Mouse (Mus musculus): ENCODE results near the gene Kcnj6.

Kcnj6 gene

DNA sequence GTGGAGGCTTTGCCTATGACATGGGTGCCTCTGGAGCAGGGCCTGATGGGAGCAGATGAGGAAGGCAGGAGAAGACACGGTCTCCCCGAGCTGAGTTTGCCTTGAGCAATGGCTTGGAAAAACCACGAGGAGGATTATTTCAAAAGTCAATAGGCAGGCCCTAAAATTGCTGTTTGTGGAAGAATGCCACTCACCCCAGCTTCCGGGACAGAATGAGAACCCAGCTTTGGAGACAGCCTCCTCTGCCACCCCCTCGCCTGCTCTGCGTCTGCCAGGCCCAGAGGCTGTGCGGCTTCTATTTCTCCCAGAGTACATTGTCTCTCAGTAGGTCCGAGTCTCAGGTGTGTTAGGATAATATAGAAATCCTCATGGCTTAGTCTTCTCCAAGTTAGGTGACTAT, 64.8 kb downstream of the Kcnj6 start:
- no peak for DNase-seq (ENCODE audit: extremely low read depth, insufficient read length, low spot score)

DNA sequence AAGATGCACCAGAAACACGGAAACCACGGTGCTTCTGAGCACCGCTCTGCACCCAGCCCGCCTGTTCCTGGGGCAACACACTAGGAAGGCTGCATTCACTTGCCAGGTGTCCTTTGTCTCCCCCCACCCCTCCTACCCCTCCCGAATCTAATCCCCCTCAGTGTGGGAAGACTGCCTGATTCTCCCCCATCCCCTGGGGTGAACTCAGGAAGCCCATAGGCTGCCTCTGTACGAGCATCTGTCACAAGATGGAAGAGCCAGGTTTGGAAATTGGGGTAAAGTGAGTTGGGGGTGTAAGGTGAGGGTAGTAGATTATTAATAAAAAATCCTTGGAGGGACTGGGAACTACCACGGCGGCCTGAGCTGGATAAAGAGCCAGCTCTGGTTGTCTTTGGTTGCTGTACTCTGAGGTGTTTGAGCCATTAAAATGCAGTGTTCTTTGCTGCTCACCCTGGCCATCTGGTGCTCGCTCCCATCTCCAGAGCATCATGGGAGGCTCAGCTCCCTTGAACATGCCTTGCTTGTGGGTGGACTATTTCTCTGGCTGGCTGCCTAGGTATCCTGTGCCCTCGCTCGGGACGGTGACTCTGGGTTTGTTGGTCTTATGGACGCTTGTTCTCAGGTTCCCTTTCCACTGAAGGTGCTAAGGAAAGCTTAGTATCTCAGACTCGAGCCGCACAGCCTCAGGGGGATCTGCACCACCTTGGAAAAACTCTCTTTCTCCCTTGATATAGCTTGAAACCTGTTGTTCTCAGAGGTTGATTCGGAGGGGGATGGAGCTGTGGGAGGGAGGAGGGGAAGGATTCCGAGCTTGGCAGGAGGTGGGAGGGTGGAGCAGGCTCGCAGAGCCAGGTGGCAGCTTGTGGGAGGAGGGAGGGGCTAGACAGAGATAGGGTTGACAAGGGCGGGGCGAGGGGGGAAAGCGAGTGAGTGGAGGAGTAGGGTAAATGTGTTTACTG, 65.9 kb downstream of the Kcnj6 start:
- DNase-seq (ENCODE audit: extremely low read depth, insufficient read length, low spot score): no peak

DNA sequence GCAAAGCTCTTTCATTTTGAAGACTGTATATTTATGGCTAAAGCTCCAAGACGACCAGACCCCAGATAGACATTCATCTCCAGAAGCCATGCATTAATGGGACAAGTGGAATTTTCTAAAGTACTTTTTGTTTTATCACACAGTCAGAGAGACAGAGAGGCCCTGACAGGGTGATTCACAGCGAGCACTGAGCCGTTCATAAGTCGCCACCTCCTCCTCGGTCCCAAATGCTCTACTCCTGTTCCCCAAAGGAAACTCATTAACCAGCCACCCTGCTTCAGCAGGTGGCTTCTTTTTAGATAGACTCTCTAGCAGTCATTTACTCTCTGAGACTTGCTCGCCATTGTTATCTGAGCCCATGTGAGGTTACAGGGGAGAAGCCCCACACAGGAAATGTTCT, 72.1 kb downstream of the Kcnj6 start:
- DNase-seq (ENCODE audit: extremely low read depth, insufficient read length, low spot score): no peak

DNA sequence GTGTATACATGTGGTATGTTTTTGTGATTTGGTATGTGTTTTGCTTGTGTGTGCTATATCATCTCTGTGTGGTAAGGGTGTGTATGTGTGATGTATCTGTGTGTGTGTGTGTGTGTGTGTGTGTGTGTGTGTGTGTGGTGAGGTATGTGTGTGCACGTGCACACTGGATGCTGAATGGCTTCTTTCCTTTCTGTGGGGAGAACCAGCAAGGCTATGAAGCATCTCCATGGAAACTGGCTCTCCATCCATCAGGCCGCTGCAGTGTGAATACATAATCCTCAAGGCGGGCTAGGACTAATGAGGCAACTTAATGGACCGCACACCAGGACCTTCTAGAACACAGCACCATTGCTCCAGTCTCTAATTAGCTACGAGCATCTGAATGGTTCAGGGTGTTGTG, 78.3 kb downstream of the Kcnj6 start:
- DNase-seq (ENCODE audit: extremely low read depth, insufficient read length, low spot score): no peak

DNA sequence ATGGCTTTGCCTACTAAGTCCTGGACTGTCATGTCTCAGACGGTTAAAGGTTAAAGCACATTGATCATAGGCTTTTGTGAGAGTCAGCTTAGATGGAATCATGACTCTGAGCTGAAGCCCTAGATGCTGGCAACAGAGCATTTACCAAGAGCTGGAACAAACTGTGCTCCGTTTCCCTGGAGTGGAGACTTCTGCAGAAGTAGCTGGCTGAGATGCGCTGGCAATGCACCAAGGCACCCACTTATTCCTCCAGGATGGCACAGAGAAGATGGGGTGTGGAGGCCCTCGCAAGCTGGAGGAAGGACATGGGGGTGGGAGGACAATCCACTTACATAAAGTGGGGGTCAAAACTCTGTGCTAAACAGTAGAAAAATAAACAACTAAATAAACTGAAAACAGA, 91.5 kb downstream of the Kcnj6 start:
- DNase-seq (ENCODE audit: extremely low read depth, insufficient read length, low spot score): no peak

DNA sequence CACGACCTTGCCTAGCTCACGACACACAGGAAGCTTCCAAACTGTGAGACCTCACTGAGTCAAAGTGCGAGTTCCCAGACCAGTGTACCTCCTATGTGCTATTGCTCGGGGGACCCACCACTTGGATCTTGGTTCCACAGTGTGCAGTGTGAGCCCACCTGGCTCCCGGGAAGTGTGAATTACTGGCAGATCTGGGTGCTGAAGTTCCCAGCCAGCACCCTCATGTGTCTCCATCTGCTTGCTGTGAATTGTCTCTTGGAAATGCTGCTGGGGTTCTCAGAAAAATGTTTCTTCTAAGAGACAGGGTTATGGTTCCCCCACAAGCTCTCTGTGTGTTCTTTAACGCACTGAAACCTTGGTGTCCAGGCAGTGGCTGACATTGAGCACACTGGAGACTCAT, 98.7 kb downstream of the Kcnj6 start:
- DNase-seq (ENCODE audit: extremely low read depth, insufficient read length, low spot score): no peak

DNA sequence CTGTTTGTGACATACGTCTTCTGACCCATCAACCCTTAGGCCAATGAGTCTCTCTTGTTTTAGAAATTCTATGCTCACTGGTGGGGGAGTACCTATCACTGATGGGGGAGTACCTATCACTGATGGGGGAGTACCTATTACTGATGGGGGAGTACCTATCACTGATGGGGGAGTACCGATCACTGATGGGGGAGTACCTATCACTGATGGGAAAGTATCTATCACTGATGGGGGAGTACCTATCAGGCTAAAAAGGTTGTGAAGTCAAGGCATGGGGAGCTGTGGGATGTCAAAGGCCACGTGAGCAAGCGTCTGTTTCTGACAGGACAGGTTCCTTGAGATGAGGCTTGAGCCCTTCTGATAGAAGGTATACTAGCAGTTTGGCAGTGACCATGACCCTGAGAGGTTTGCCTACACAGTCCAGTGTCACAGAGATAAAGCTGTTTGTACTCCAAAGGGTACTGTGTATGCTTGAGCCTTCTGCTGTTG, 105.3 kb downstream of the Kcnj6 start:
- no peak for DNase-seq (ENCODE audit: extremely low read depth, insufficient read length, low spot score)

DNA sequence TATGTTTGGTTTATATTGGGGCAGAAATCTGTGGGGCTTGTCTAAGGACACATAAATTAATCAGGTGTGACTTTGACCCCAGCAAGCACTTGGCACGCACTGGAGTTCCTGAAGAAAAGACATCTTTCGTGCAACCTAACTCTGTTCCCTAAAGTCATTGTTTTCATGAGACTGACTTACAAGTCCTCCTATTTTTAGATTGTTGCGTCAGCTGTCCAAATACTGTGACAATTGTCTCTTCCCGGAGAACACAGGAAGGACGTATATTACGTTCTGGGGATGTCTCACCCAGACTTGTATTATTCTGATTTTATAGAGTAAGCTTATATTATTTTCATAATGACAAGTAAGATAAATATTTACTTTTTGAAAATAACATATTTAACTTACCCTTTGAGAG, 106.9 kb downstream of the Kcnj6 start:
- no peak for DNase-seq (ENCODE audit: extremely low read depth, insufficient read length, low spot score)

DNA sequence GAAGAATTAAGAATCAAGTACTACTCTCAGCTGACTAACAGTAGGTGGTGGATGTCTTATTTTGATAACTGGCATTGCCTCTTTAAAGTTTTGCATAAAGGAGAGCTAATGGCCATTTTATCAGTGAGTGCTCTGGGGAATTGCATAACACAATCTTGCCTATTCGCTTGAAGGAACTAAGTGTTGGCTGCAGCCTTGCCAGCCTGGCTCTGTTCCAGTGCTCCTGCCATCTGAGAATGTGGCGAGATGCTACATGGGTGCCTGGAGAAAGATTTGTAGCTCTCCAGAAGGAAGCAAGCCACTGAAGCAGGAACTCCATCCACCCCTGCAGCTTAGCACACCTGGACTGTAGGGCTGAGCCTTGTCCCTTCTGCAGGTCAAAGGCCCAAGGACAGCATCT, 107.4 kb downstream of the Kcnj6 start:
- no peak for DNase-seq (ENCODE audit: extremely low read depth, insufficient read length, low spot score)

DNA sequence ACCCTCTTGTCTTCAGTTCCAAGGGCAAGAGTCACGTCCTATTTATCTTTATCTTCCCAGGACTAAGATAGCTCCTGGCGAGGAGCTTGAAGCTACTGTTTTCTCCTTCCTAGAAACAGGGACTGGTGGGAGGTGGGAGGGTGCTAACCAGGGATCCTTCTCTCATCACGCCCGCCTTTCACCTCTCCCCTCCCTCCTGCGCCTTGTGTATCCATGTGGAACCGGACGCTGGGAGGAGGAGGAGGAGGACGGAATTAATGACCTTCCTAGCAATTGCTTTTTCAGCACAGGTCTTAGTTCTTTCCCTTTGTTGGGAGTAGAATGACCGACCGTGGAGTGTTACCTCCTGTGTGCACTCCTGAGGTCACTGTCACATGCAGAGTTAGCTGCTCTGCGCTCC, 108.9 kb downstream of the Kcnj6 start:
- DNase-seq (ENCODE audit: extremely low read depth, insufficient read length, low spot score): no peak

DNA sequence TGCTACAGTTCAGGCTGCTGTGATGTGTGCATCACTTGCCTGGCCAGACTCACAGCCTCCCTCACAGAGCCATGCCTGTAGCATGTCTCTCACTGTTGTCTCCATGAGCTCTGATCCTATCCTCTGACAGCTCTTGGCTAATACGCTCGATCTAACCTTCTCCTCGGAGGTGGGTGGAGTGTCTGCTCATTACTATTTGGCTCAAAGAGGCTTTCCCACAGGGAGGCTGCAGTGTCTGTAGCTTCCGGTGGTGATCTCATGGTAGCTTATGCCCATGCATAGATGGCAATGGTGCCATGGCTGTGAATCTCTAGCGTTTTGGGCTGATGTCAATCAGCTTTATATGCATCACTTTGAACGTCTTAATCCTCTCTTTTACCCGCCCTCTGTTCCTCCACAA, 111.1 kb downstream of the Kcnj6 start:
- no peak for DNase-seq (ENCODE audit: extremely low read depth, insufficient read length, low spot score)

DNA sequence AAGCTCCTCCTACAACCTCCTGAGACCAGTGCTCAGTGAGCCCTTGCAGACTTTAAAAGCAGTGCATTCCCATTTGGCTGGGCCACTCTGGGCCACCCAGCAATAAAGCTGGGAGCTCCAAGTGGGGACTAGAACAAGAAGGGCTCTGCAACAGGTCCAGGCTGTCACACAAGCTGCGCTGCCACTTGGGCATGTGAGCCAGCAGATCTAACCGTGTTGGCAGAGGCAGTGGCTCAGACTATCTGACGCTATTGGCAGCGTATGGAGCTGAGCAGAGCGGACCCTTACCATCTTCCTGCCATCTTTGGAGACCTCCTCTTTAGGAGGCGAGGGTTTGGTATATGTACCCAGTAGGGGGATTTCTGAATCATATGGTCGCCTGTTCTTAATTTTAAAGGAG, 112.4 kb downstream of the Kcnj6 start:
- no peak for DNase-seq (ENCODE audit: extremely low read depth, insufficient read length, low spot score)

DNA sequence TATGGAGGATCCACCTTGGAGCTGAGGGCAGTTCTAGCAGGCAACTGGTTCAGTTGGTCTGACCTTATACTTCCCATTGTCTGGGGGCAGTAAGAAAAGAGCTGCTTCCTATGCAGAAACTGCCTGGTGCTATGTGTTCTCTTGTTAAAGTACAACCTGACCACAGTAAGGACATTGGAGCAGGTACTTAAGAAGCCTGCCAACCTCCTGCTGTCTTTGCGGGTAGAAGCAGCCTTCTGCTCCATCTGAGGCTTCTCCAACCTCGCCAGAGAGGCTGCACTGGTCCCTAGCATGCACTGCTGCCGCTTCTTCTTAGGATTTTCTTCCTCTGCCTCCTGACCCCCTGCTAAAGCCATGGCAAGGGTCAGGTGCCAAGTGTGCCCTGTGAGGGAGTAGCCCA, 113.6 kb downstream of the Kcnj6 start:
- no peak for DNase-seq (ENCODE audit: extremely low read depth, insufficient read length, low spot score)

DNA sequence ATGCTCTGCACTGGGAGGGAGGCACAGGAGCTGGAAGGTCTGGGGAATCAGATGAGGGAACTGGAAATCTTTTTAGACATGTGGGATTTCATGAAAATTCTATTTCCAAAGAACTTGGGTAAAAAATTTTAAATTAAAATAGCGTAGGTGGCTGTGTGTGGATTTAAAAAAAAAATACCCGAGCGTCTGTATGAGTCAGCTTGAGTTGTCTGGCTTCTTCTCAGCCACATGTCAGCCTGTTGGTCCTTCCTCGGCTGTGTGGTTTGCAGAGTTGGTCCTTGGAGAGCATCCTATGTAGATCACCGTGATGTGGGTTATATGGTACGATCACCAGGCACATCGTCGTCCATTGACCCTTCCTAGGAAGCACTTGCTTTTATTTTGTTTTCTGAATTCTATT, 114.3 kb downstream of the Kcnj6 start:
- DNase-seq (ENCODE audit: extremely low read depth, insufficient read length, low spot score): no peak

DNA sequence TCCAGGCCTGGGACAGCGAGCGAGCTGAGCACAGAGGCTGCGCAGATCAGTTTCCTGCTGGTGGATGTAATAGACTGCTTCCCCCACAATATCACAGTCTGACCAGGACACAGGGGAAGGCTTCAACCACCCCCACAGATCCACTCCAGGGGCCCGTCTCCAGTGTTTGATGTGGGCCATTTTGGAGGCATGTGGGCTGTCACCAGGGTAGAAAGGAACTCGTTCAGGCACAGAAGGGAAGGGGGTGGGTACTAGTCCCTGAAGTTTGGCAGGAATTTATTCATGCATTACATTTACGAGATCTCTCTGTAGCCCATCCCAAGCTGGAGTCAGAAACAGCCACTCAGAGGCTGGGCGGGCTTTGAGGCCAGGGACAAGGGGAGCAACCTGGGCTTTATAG, 115.4 kb downstream of the Kcnj6 start:
- DNase-seq (ENCODE audit: extremely low read depth, insufficient read length, low spot score): no peak

DNA sequence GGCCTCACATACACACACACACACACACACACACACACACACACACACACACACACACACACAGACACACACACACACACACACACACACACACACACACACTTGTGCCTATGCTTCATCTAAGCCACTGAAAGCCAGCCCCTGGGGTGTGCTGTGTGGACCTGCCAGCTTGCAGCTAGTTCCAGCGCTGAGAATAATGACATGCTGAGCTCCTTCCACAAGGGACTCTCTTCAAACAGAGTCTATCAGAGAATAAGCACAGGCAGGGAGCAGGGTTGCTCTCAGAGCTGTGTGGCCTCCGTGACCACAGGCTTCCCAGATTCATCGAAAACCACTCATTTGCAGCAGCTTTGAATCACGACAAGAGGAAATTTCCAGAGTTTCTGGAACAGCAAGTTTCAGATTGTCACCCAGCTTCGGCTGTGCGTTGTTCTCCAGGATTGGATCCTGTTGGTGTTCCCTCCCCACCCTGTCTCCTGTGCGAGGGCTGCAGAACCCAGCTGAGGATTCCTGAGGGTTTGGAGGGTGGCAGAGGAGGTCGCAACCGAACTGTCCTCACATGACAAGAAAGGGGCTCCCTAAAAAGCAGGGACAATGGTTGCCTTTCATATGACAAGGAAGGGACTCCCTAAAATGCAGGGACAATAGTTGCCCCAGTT, 124.8 kb downstream of the Kcnj6 start:
- no peak for DNase-seq (ENCODE audit: extremely low read depth, insufficient read length, low spot score)

DNA sequence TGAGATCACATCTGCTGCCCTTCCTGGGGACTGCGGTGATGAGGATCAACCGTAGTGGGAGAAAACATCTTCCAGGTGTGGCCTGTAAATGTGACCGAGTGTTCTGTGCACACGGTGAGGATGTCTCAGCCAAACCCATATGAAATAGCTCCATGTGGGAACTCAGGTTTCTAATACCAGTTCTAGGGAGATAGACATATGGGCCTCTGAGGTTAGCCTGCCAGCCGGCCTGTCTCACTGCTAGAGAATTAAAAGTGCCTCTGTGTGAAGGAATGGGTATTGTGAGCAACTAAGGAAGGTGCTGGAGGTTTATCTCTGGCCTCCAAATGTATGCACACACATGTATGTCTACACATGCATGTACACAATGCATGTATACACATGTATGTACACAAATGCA, 129.1 kb downstream of the Kcnj6 start:
- no peak for DNase-seq (ENCODE audit: extremely low read depth, insufficient read length, low spot score)

DNA sequence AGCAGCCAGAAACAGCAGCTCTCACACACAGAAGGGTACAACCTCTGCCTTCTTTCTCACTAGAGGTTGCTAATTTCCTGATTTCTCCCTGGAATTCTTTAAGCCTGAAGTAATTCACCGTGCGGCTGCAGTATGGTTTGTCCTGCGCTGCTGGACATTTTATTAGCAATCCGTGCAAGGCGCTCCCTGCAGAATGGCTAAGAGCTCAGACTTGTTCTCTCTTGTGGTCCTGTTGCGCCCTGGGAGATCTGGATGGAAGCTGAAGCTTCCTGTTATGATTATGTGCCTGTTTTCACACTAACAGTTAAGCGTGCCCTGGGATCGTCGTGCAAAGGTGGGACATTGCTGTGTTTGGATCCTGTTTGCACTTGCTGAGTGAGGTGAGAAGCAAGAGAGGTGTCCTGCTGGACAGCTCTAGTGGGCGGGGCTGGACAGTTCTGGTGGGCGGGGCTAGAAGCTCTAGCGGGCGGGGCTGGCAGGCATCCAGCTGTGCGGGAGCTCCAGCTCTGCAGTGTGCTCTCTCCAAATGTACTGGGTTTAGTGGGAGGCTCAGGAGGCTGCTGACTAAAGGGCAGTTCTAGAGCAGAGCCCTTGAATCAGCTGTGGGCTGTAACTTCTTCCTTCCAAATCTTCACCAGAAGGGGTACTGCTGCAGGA, 131.1 kb downstream of the Kcnj6 start:
- DNase-seq (ENCODE audit: extremely low read depth, insufficient read length, low spot score): peak; percentile 14

DNA sequence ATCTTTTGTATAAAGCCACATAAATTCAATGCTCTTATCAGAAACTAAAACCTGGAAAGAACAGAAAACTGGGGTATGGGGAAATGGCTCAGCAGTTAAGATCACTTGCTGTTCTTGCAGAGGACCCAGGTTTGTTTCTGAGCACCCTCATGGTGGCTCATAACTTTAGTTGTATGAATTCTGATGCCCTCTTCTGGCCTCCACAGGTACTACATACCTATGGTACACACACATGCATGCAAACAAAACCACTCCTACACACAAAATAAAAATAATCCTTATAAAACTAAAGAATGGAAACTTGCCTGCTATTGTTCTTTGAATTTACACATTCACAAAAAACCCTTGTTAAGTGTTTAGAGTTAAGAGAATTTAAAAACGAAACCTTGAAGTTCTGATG, 131.7 kb downstream of the Kcnj6 start:
- DNase-seq (ENCODE audit: extremely low read depth, insufficient read length, low spot score): no peak

DNA sequence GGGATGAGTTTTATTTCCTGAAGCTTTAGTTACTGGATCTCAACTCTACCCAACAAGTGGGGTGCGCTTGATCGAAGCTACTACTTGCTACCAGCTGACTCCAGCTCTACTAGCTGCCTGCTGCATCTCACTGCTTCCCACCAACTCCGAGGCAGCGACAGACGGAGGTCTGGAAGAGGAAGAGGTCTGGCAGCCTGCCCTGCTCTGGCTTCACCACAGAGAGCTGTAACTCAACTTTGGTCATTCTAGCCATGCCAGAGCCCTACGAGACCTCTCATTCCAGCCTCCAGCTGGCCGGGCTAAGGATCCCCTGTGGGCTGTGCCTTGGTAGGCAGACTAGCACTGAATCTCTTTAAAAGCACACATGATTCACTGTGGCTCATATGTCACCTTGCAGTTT, 132.4 kb downstream of the Kcnj6 start:
- DNase-seq (ENCODE audit: extremely low read depth, insufficient read length, low spot score): no peak

DNA sequence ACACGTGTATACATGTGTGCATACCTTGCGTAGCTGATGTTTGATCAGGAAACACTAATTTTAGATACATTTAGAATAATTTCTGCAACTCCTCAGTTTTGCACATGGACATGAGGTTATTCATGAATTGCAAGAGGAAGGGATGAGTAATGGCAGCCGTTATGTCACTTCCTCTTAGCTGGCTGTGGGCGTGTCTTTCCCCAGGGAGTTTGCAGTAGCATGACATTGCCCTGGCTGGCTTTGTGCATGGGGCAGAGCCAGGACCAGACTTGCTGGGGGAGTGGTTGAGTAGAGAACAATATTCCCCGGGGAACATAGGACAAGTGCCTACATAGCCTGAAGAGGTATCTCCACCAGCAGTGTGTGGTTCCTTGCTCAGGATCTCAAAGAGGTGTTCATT, 134.0 kb downstream of the Kcnj6 start:
- DNase-seq (ENCODE audit: extremely low read depth, insufficient read length, low spot score): peak; percentile 7

DNA sequence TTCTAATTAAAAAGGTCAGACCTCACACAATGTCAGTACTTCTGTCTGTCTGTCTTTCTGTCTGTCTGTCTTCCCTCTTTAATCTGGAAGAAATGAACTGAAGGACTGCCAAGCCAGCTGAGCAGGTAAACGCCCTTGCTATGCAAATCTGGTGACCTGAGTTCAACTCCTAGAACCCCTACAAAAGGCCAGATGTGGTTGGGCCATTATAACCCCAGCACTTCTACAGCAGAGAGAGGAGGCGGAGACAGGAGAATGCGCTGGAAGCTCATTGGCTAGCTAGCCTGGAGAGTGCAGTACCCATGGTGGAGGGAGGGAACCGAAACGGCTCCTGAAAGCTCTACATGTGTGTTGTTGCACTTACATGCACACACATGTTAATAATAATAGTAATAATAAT, 141.5 kb downstream of the Kcnj6 start:
- no peak for DNase-seq (ENCODE audit: extremely low read depth, insufficient read length, low spot score)
